ENCODE assay signal across 9 mouse cellular contexts in genomic region chr7:16475321-16475720, GRCm38 (mm10). TPM values are rescaled to one million over a fixed set of nuclear protein-coding genes. Genes with fewer than 3 reads are reported as not detected.
DNase-seq lines count a peak whose midpoint lies in the region; ATAC-seq and TF ChIP-seq lines count a peak whose summit lies in the region.
"Had no signal": no experiment of that assay in that cellular context is flagged by ENCODE, and none has a peak within 500 bp of the region (broad histone marks: within the 10 kb centered on the region; RNA-seq: fewer than 3 reads in every experiment).

No protein-coding gene starts in this region.

- no peak overlapping the region for H3K9ac ChIP-seq in forebrain, embryonic 11.5 days (ENCODE audit: low read length)
- H3K9ac ChIP-seq in lung, embryonic 16.5 days (ENCODE audit: low read length), result no peak overlapping the region
- H3K9ac ChIP-seq in limb, embryonic 15.5 days, result no peak overlapping the region
- H3K9ac ChIP-seq in stomach, postnatal 0 days (ENCODE audit: low read length), result no peak overlapping the region

- no peak for TF ChIP-seq EP300 in stomach, postnatal 0 days (optimal IDR thresholded peaks at IDR 0.05)

- no peaks in the 10 kb centered on the region for H3K9me3 ChIP-seq in forebrain, embryonic 10.5 days
- H3K9me3 ChIP-seq in forebrain, embryonic 11.5 days (ENCODE audit: control insufficient read depth, low read length), result no peaks in the 10 kb centered on the region
- H3K9me3 ChIP-seq in lung, embryonic 16.5 days (ENCODE audit: control insufficient read depth, low read length), result no peaks in the 10 kb centered on the region
- H3K9me3 ChIP-seq in limb, embryonic 15.5 days, result no peaks in the 10 kb centered on the region
- H3K9me3 ChIP-seq in stomach, postnatal 0 days (ENCODE audit: control insufficient read depth, low read length), result no peaks in the 10 kb centered on the region

- no peak overlapping the region for H3K4me2 ChIP-seq in forebrain, embryonic 11.5 days (ENCODE audit: low read depth, low read length, severe bottlenecking)
- H3K4me2 ChIP-seq in lung, embryonic 16.5 days (ENCODE audit: low read depth, low read length), result no peak overlapping the region
- H3K4me2 ChIP-seq in limb, embryonic 15.5 days, result peak overlapping the region; percentile 31
- H3K4me2 ChIP-seq in stomach, postnatal 0 days (replicated peaks; ENCODE audit: low read depth), result 0 out of 2 replicates have a peak overlapping the region, but pooled peaks have one; percentile 11

- no peak for TF ChIP-seq CTCF in lung, adult 2 months (IDR thresholded peaks at IDR 0.05; ENCODE audit: insufficient read depth, low read length)
- no peak for TF ChIP-seq CTCF in stomach, postnatal 0 days (IDR thresholded peaks at IDR 0.05; ENCODE audit: low read depth)

- no peak for DNase-seq in forebrain, embryonic 10.5 days (ENCODE audit: extremely low spot score, low spot score)
- no peak for DNase-seq in forebrain, embryonic 11.5 days (ENCODE audit: low spot score)
- DNase-seq in lung, adult 2 months, result no peak
- no peak for DNase-seq in stomach, postnatal 0 days (ENCODE audit: low spot score)
- no peak for DNase-seq in gastrocnemius, postnatal 14 days
- no peak for DNase-seq in urinary bladder, postnatal 10 days (ENCODE audit: low spot score)
- DNase-seq: lung, postnatal 10 days had no signal

- peak overlapping the region; percentile 48 for H3K4me3 ChIP-seq in forebrain, embryonic 10.5 days
- no peak overlapping the region for H3K4me3 ChIP-seq in forebrain, embryonic 11.5 days (ENCODE audit: low read depth, low read length)
- peak overlapping the region; percentile 1; the same call in 1 of the 2 replicates for H3K4me3 ChIP-seq in lung, embryonic 16.5 days (ENCODE audit: low read length)
- H3K4me3 ChIP-seq in lung, adult 2 months (replicated peaks; ENCODE audit: extremely low read depth, low read depth, low read length), result no peak overlapping the region
- peak overlapping the region; percentile 29 for H3K4me3 ChIP-seq in limb, embryonic 15.5 days
- H3K4me3 ChIP-seq in stomach, postnatal 0 days (ENCODE audit: low read depth, low read length), result peak overlapping the region; percentile 8

- no peaks in the 10 kb centered on the region for H3K36me3 ChIP-seq in forebrain, embryonic 10.5 days (replicated peaks)
- H3K36me3 ChIP-seq in forebrain, embryonic 11.5 days (ENCODE audit: control insufficient read depth, insufficient read depth, low read length), result no peaks in the 10 kb centered on the region
- H3K36me3 ChIP-seq in lung, embryonic 16.5 days (ENCODE audit: control insufficient read depth, insufficient read depth, low read length), result no peaks in the 10 kb centered on the region
- H3K36me3 ChIP-seq in limb, embryonic 15.5 days, result no peaks in the 10 kb centered on the region
- no peaks in the 10 kb centered on the region for H3K36me3 ChIP-seq in stomach, postnatal 0 days (ENCODE audit: control insufficient read depth, insufficient read depth, low read length)

- TF ChIP-seq POLR2A in lung, adult 2 months (IDR thresholded peaks at IDR 0.05; ENCODE audit: borderline replicate concordance, extremely low read depth, low read depth, low read length), result no peak

- ATAC-seq in forebrain, embryonic 11.5 days (replicated peaks; ENCODE audit: low FRiP score), result no peak
- no peak for ATAC-seq in lung, embryonic 16.5 days (ENCODE audit: low read depth)
- no peak for ATAC-seq in limb, embryonic 15.5 days (ENCODE audit: insufficient number of reproducible peaks, low FRiP score, low TSS enrichment, low read depth)
- ATAC-seq in stomach, postnatal 0 days (ENCODE audit: low FRiP score, low TSS enrichment), result no peak

- peaks cover 31% of the 10 kb centered on the region for H3K4me1 ChIP-seq in forebrain, embryonic 10.5 days
- H3K4me1 ChIP-seq in forebrain, embryonic 11.5 days (replicated peaks; ENCODE audit: control insufficient read depth, insufficient read depth, low read length), result peaks cover 14% of the 10 kb centered on the region
- H3K4me1 ChIP-seq in lung, embryonic 16.5 days (replicated peaks; ENCODE audit: control insufficient read depth, insufficient read depth, low read length), result peaks cover 10% of the 10 kb centered on the region
- H3K4me1 ChIP-seq in lung, adult 2 months (ENCODE audit: control insufficient read depth, insufficient read depth, low read length), result no peaks in the 10 kb centered on the region
- H3K4me1 ChIP-seq in limb, embryonic 15.5 days, result peaks cover 26% of the 10 kb centered on the region
- no peaks in the 10 kb centered on the region for H3K4me1 ChIP-seq in stomach, postnatal 0 days (replicated peaks; ENCODE audit: control insufficient read depth, insufficient read depth)

- WGBS in forebrain, embryonic 10.5 days, result 4% methylated on average over 23 of the region's 23 CpGs
- 5% methylated on average over 23 of the region's 23 CpGs for WGBS in forebrain, embryonic 11.5 days
- 5% methylated on average over 22 of the region's 23 CpGs for WGBS in lung, embryonic 16.5 days
- WGBS in lung, adult 2 months, result 3% methylated on average over 23 of the region's 23 CpGs
- WGBS in limb, embryonic 15.5 days, result 6% methylated on average over 23 of the region's 23 CpGs
- WGBS in stomach, postnatal 0 days, result 5% methylated on average over 23 of the region's 23 CpGs

- H3K27me3 ChIP-seq in forebrain, embryonic 10.5 days (ENCODE audit: poor library complexity, severe bottlenecking), result peaks cover 90% of the 10 kb centered on the region
- peaks cover 65% of the 10 kb centered on the region for H3K27me3 ChIP-seq in forebrain, embryonic 11.5 days (ENCODE audit: control insufficient read depth, insufficient read depth, low read length)
- H3K27me3 ChIP-seq in lung, embryonic 16.5 days (ENCODE audit: control insufficient read depth, insufficient read depth, low read depth, low read length), result peaks cover 61% of the 10 kb centered on the region
- H3K27me3 ChIP-seq in limb, embryonic 15.5 days, result peaks cover 74% of the 10 kb centered on the region
- peaks cover 27% of the 10 kb centered on the region; the same call in 1 of the 2 replicates for H3K27me3 ChIP-seq in stomach, postnatal 0 days (ENCODE audit: control insufficient read depth, insufficient read depth, low read length)

- intact Hi-C loops in gastrocnemius, postnatal 14 days (cut with DNase I; ENCODE audit: low total_unique reads), result no loop called here

- H3K27ac ChIP-seq in forebrain, embryonic 10.5 days, result no peak overlapping the region
- H3K27ac ChIP-seq in forebrain, embryonic 11.5 days (ENCODE audit: low read depth, low read length), result no peak overlapping the region
- H3K27ac ChIP-seq in lung, embryonic 16.5 days (ENCODE audit: low read length), result no peak overlapping the region
- H3K27ac ChIP-seq in limb, embryonic 15.5 days, result no peak overlapping the region
- H3K27ac ChIP-seq in stomach, postnatal 0 days (replicated peaks), result no peak overlapping the region

RNA-seq across cellular contexts. Expression of gene Npas1, which starts 2.2 kb away (rescaled TPM):
- polyA plus RNA-seq in forebrain, embryonic 10.5 days (2016; fragmentation: Nextera tagmentation; extraction: Ambion mirVana), result 0.71 and 1.2 TPM in 2 replicates
- polyA plus RNA-seq in forebrain, embryonic 11.5 days (2014; fragmentation: Nextera tagmentation; extraction: Ambion mirVana), result 0.55 and 0.63 TPM in 2 replicates
- polyA plus RNA-seq in lung, embryonic 16.5 days (2015; fragmentation: Nextera tagmentation; extraction: Ambion mirVana), result 0.38 and 0.39 TPM in 2 replicates
- polyA plus RNA-seq in lung, adult 2 months (2012; rRNA removed), result not detected in 2 replicates
- polyA plus RNA-seq in limb, embryonic 15.5 days (2015; fragmentation: Nextera tagmentation; extraction: Ambion mirVana), result 0.20 and 0.22 TPM in 2 replicates
- polyA plus RNA-seq in stomach, postnatal 0 days (2015; fragmentation: Nextera tagmentation; extraction: Ambion mirVana), result 0.10 and 0.18 TPM in 2 replicates
- total RNA-seq in gastrocnemius, postnatal 14 days (2021), result not detected

RNA-seq across cellular contexts. Expression of gene Tmem160, which starts 22.7 kb away (rescaled TPM):
- polyA plus RNA-seq in forebrain, embryonic 10.5 days (2016; fragmentation: Nextera tagmentation; extraction: Ambion mirVana), result 64.4 and 68.5 TPM in 2 replicates
- polyA plus RNA-seq in forebrain, embryonic 11.5 days (2014; fragmentation: Nextera tagmentation; extraction: Ambion mirVana), result 48.6 and 52.1 TPM in 2 replicates
- 34.8 and 39.1 TPM in 2 replicates for polyA plus RNA-seq in lung, embryonic 16.5 days (2015; fragmentation: Nextera tagmentation; extraction: Ambion mirVana)
- 129 and 205 TPM in 2 replicates for polyA plus RNA-seq in lung, adult 2 months (2012; rRNA removed)
- polyA plus RNA-seq in limb, embryonic 15.5 days (2015; fragmentation: Nextera tagmentation; extraction: Ambion mirVana), result 36.6 and 39.2 TPM in 2 replicates
- polyA plus RNA-seq in stomach, postnatal 0 days (2015; fragmentation: Nextera tagmentation; extraction: Ambion mirVana), result 71.5 and 75.0 TPM in 2 replicates
- 10 to 100 TPM; 23.2 to 28.7 TPM for total RNA-seq in gastrocnemius, postnatal 14 days (2021)

Comparison
In these comparisons a context has a peak if more than half of its experiments do, and no peak if none do; other contexts are left out.
1. H3K4me3 ChIP-seq: peak in forebrain, embryonic 10.5 days (single experiment), lung, embryonic 16.5 days (single experiment), limb, embryonic 15.5 days (single experiment) and stomach, postnatal 0 days (single experiment); none in forebrain, embryonic 11.5 days (single experiment) and lung, adult 2 months (single experiment).
2. H3K4me2 ChIP-seq: peak in limb, embryonic 15.5 days (single experiment) and stomach, postnatal 0 days (single experiment); none in forebrain, embryonic 11.5 days (single experiment) and lung, embryonic 16.5 days (single experiment).